Mouse (Mus musculus) liver, embryonic 15.5 days (tissue): Measurements from ENCODE around the gene Epn2. TPM values are rescaled to one million over a fixed set of nuclear protein-coding genes. Genes with fewer than 3 reads are reported as not detected.

Source experiments
- ATAC-seq: fragments of 200-750 bp; cut with Nextera tagmentation; 2 replicates; pipeline ENCODE4 v1.8.0; 2017; ENCODE audit warnings: moderate number of reproducible peaks, mild to moderate bottlenecking, moderate library complexity; ENCODE audit not compliant: insufficient read depth
- H3K27ac ChIP-seq: fragments of 300-500 bp; sonication (generic); replicated peaks from 2 replicates; pipeline ENCODE4 v1.5.1; 2015; ENCODE audit warnings: mild to moderate bottlenecking, inconsistent platforms
- H3K27me3 ChIP-seq: fragments of 300-500 bp; sonication (generic); 2 replicates; pipeline ENCODE4 v1.6.1; 2015; ENCODE audit warnings: mild to moderate bottlenecking, inconsistent platforms
- H3K36me3 ChIP-seq: fragments of 300-500 bp; sonication (generic); replicated peaks from 2 replicates; pipeline ENCODE4 v1.6.1; 2015; ENCODE audit warnings: moderate library complexity, mild to moderate bottlenecking, inconsistent platforms
- H3K4me1 ChIP-seq: fragments of 300-500 bp; sonication (generic); replicated peaks from 2 replicates; pipeline ENCODE4 v1.6.1; 2015; ENCODE audit warnings: inconsistent platforms
- H3K4me2 ChIP-seq: fragments of 300-500 bp; sonication (generic); 2 replicates; pipeline ENCODE4 v1.6.1; 2015; ENCODE audit warnings: moderate library complexity, mild to moderate bottlenecking, inconsistent platforms
- H3K4me3 ChIP-seq: fragments of 300-500 bp; sonication (generic); replicated peaks from 2 replicates; pipeline ENCODE4 v1.5.1; 2015; ENCODE audit warnings: mild to moderate bottlenecking, inconsistent platforms
- H3K9ac ChIP-seq: fragments of 300-500 bp; sonication (generic); 2 replicates; pipeline ENCODE4 v1.6.1; 2015; ENCODE audit warnings: moderate library complexity, mild to moderate bottlenecking, inconsistent platforms
- H3K9me3 ChIP-seq: fragments of 300-500 bp; sonication (generic); replicated peaks from 2 replicates; pipeline ENCODE4 v1.6.1; 2016; ENCODE audit warnings: inconsistent platforms
- WGBS: fragments of 180-500 bp; shearing (Covaris S2); methylation state at CpG from one replicate; pipeline ENCODE4 v1.1.7; 2015; ENCODE audit warnings: mixed read lengths; ENCODE audit not compliant: insufficient replicate concordance; 5-methylcytosine and 5-hydroxymethylcytosine counted together
- polyA plus RNA-seq: library from polyadenylated mRNA; unstranded; fragments of >200 nt; fragmentation: Nextera tagmentation; extraction: Ambion mirVana; gene quantifications from 2 replicates; pipeline ENCODE4 v1.2.1, GENCODE M21; 2015

Gene Epn2
- polyA plus RNA-seq, 1 experiment from 2014 or later = 2.0 TPM

- peak; percentile 83 for ATAC-seq
- H3K9me3 ChIP-seq = no peaks in the 10 kb centered on the region
- H3K4me2 ChIP-seq = peak within 1 kb of the TSS; percentile 76
- H3K36me3 ChIP-seq = no peaks in the 10 kb centered on the region
- peaks cover 6% of the 10 kb centered on the region; the same call in 1 of the 2 replicates for H3K27me3 ChIP-seq
- no peak within 1 kb of the TSS for H3K27ac ChIP-seq
- peaks cover 11% of the 10 kb centered on the region for H3K4me1 ChIP-seq
- under 1% methylated on average over 39 of the region's 39 CpGs for WGBS
- peak within 1 kb of the TSS; percentile 55 for H3K9ac ChIP-seq
- H3K4me3 ChIP-seq = peak within 1 kb of the TSS; percentile 65
Measured at GRCm38 (mm10) chr11:61504713-61505257, 74.7 kb downstream of the Epn2 start, which contains the start of gene B9d1. Gene B9d1 (plus strand): TSS chr11:61505144.

GRCm38 (mm10) chr11:61503933-61504332, 75.6 kb downstream of the Epn2 start:
- no peak overlapping the region for H3K4me2 ChIP-seq
- no peak for ATAC-seq
- H3K27ac ChIP-seq = no peak overlapping the region
- WGBS = 59% methylated on average over 8 of the region's 8 CpGs
- no peaks in the 10 kb centered on the region for H3K36me3 ChIP-seq
- peaks cover 6% of the 10 kb centered on the region; the same call in 1 of the 2 replicates for H3K27me3 ChIP-seq
- no peak overlapping the region for H3K4me3 ChIP-seq
- peaks cover 11% of the 10 kb centered on the region for H3K4me1 ChIP-seq
- H3K9ac ChIP-seq = no peak overlapping the region
- no peaks in the 10 kb centered on the region for H3K9me3 ChIP-seq

- 41% methylated on average over 6 of the region's 6 CpGs for WGBS
- no peak overlapping the region for H3K27ac ChIP-seq
Measured at GRCm38 (mm10) chr11:61498736-61499504, 80.6 kb downstream of the Epn2 start.

GRCm38 (mm10) chr11:61497490-61497889, 82.0 kb downstream of the Epn2 start:
- Histone ChIP-seq H3K36me3 (no peaks in the 10 kb centered on the region), H3K4me2 (no peak overlapping the region), H3K9me3 (no peaks in the 10 kb centered on the region), H3K4me1 (peaks cover 24% of the 10 kb centered on the region), H3K9ac (no peak overlapping the region), H3K27me3 (no peaks in the 10 kb centered on the region), H3K27ac (no peak overlapping the region), H3K4me3 (no peak overlapping the region)
- 31% methylated on average over 1 of the region's 1 CpGs for WGBS
- ATAC-seq = no peak

More at GRCm38 (mm10) chr11:61498736-61499504, 80.6 kb downstream of the Epn2 start:
- Histone ChIP-seq H3K4me2 (no peak overlapping the region), H3K4me3 (no peak overlapping the region), H3K9ac (no peak overlapping the region), H3K27me3 (peaks cover 3% of the 10 kb centered on the region; the same call in 1 of the 2 replicates), H3K36me3 (no peaks in the 10 kb centered on the region), H3K9me3 (no peaks in the 10 kb centered on the region), H3K4me1 (peaks cover 12% of the 10 kb centered on the region)
- ATAC-seq = no peak

- Histone ChIP-seq H3K27ac (no peak overlapping the region), H3K4me3 (no peak overlapping the region), H3K36me3 (peaks cover 15% of the 10 kb centered on the region), H3K4me1 (peaks cover 24% of the 10 kb centered on the region), H3K27me3 (no peaks in the 10 kb centered on the region), H3K9ac (no peak overlapping the region), H3K9me3 (no peaks in the 10 kb centered on the region), H3K4me2 (no peak overlapping the region)
- WGBS = 81% methylated on average over 2 of the region's 2 CpGs
- no peak for ATAC-seq
Measured at GRCm38 (mm10) chr11:61495528-61495927, 84.0 kb downstream of the Epn2 start.

- peak within 1 kb of the TSS; percentile 79 for H3K9ac ChIP-seq
- peak within 1 kb of the TSS; percentile 97 for H3K4me2 ChIP-seq
- peak within 1 kb of the TSS; percentile 75 for H3K27ac ChIP-seq
- H3K36me3 ChIP-seq = peaks cover 26% of the 10 kb centered on the region
- no peaks in the 10 kb centered on the region for H3K9me3 ChIP-seq
- peak; percentile 97 for ATAC-seq
- H3K4me3 ChIP-seq = peak within 1 kb of the TSS; percentile 84
- peaks cover 24% of the 10 kb centered on the region for H3K4me1 ChIP-seq
- WGBS = under 1% methylated on average over 61 of the region's 62 CpGs
- no peaks in the 10 kb centered on the region for H3K27me3 ChIP-seq
Measured at GRCm38 (mm10) chr11:61494129-61494997, 85.1 kb downstream of the Epn2 start, which contains the start of gene Mapk7. Gene Mapk7 (minus strand): TSS chr11:61494406.

- 3% methylated on average over 50 of the region's 50 CpGs for WGBS
- Histone ChIP-seq H3K27me3 (no peaks in the 10 kb centered on the region), H3K4me1 (peaks cover 21% of the 10 kb centered on the region), H3K4me3 (peak overlapping the region; percentile 84), H3K27ac (peak overlapping the region; percentile 59), H3K9ac (peak overlapping the region; percentile 79), H3K9me3 (no peaks in the 10 kb centered on the region), H3K36me3 (peaks cover 34% of the 10 kb centered on the region), H3K4me2 (peak overlapping the region; percentile 97)
- ATAC-seq = peak; percentile 71
Measured at GRCm38 (mm10) chr11:61493525-61494128, 85.9 kb downstream of the Epn2 start.

GRCm38 (mm10) chr11:61492749-61493401, 86.6 kb downstream of the Epn2 start:
- Histone ChIP-seq H3K4me1 (peaks cover 20% of the 10 kb centered on the region), H3K4me2 (peak overlapping the region; percentile 97), H3K27me3 (no peaks in the 10 kb centered on the region), H3K36me3 (peaks cover 37% of the 10 kb centered on the region), H3K27ac (no peak overlapping the region), H3K9me3 (no peaks in the 10 kb centered on the region), H3K9ac (peak overlapping the region; percentile 79), H3K4me3 (peak overlapping the region; percentile 84)
- 62% methylated on average over 12 of the region's 12 CpGs for WGBS
- ATAC-seq = no peak

GRCm38 (mm10) chr11:61490944-61491520, 88.5 kb downstream of the Epn2 start:
- H3K4me1 ChIP-seq = peaks cover 20% of the 10 kb centered on the region
- 86% methylated on average over 22 of the region's 22 CpGs for WGBS
- peaks cover 37% of the 10 kb centered on the region for H3K36me3 ChIP-seq
- H3K9ac ChIP-seq = no peak overlapping the region
- H3K27ac ChIP-seq = no peak overlapping the region
- no peak overlapping the region for H3K4me3 ChIP-seq
- no peaks in the 10 kb centered on the region for H3K27me3 ChIP-seq
- no peak for ATAC-seq
- no peaks in the 10 kb centered on the region for H3K9me3 ChIP-seq
- H3K4me2 ChIP-seq = no peak overlapping the region

GRCm38 (mm10) chr11:61489874-61490273, 89.6 kb downstream of the Epn2 start:
- no peak overlapping the region for H3K27ac ChIP-seq
- H3K27me3 ChIP-seq = no peaks in the 10 kb centered on the region
- H3K4me3 ChIP-seq = no peak overlapping the region
- 80% methylated on average over 5 of the region's 8 CpGs for WGBS
- H3K9me3 ChIP-seq = no peaks in the 10 kb centered on the region
- peaks cover 16% of the 10 kb centered on the region for H3K4me1 ChIP-seq
- no peak overlapping the region for H3K9ac ChIP-seq
- H3K36me3 ChIP-seq = peaks cover 37% of the 10 kb centered on the region
- H3K4me2 ChIP-seq = no peak overlapping the region
- ATAC-seq = no peak
